Mouse (Mus musculus): Measurements from ENCODE around the gene Usp7. TPM values are rescaled to one million over a fixed set of nuclear protein-coding genes. Genes with fewer than 3 reads are reported as not detected.

The Usp7 gene
- polyA plus RNA-seq, 1 experiment from 2014 or later = 35.9 TPM

DNA sequence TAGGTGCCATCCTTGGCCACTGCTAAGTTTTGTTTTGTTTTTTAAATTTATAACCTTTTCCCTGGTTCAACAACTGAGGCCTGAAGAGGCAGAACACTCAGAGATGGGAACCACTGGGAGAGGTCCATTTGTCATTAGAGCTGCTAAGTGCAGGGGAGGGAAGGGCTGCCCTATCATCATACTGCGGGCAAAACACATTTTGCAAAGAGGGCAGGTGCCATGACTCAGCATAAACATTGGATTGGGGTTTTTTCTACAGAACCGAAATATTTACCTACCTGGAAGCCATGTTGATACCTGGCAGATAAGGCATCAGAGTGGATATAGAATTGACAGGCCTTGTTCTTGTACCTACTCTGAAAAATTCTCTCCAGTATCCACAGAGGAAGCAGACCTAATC is 45.6 kb downstream of the Usp7 start:
- H3K4me1 ChIP-seq = no peaks in the 10 kb centered on the region
- H3K27me3 ChIP-seq = no peaks in the 10 kb centered on the region
- no peaks in the 10 kb centered on the region for H3K36me3 ChIP-seq
- no peak overlapping the region for H3K4me2 ChIP-seq (replicated peaks)
- 82% methylated on average over 2 of the region's 2 CpGs for WGBS
- no peaks in the 10 kb centered on the region for H3K9me3 ChIP-seq
- no peak overlapping the region for H3K27ac ChIP-seq (replicated peaks)
- no peak for ATAC-seq (ENCODE audit: low FRiP score, low read depth)
- no peak overlapping the region for H3K4me3 ChIP-seq
- H3K9ac ChIP-seq (replicated peaks) = no peak overlapping the region

DNA sequence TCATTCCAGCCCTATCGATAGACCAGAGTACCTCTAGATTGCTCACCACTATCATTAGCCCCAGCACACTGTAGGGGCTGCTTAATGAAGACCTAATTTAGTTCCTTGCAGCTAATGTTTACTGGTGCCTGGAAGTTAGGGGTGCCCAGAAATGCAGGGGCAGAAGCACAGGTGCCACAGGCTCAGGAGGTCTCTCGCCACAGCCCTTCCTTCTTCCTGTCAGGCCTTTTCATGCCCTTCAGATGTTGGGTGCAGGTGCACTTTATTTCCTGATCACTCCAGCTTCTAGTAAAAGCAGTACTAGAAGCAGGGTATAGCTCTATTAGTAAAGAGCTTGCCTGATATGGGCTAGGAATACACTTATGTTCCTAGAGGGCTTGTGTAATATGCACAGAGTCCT is 46.4 kb downstream of the Usp7 start:
- no peak overlapping the region for H3K4me3 ChIP-seq
- no peaks in the 10 kb centered on the region for H3K4me1 ChIP-seq
- no peaks in the 10 kb centered on the region for H3K27me3 ChIP-seq
- H3K4me2 ChIP-seq (replicated peaks) = no peak overlapping the region
- H3K9ac ChIP-seq (replicated peaks) = no peak overlapping the region
- no peaks in the 10 kb centered on the region for H3K36me3 ChIP-seq
- WGBS = 95% methylated on average over 2 of the region's 2 CpGs
- ATAC-seq (ENCODE audit: low FRiP score, low read depth) = no peak
- no peaks in the 10 kb centered on the region for H3K9me3 ChIP-seq
- no peak overlapping the region for H3K27ac ChIP-seq (replicated peaks)

- Histone ChIP-seq H3K4me2 (replicated peaks) (no peak overlapping the region), H3K9me3 (no peaks in the 10 kb centered on the region), H3K4me1 (no peaks in the 10 kb centered on the region), H3K36me3 (no peaks in the 10 kb centered on the region), H3K9ac (replicated peaks) (no peak overlapping the region), H3K27ac (replicated peaks) (no peak overlapping the region), H3K27me3 (no peaks in the 10 kb centered on the region), H3K4me3 (no peak overlapping the region)
- WGBS = 90% methylated on average over 3 of the region's 3 CpGs
- ATAC-seq (ENCODE audit: low FRiP score, low read depth) = no peak
Observed at GRCm38 (mm10) chr16:8743989-8744388, 48.1 kb downstream of the Usp7 start.

DNA sequence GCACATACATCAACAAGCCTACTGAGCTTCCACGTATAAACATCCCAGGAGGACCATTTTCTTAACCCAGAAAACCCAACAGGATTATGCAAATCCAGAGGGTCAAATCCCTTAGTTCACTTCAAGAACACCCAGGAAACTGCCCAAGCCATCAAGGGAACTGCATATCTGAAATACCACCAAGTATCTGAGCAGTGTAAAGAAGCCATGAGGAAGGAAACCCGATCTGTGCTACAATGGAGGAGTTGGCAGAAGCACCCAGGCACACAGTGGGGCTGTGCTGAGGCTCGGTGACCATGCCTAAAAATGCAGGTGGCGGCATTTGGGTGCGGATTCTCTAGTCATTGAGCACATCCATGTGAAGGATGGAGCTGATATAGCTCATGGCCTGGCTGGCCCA is 50.4 kb downstream of the Usp7 start:
- Histone ChIP-seq H3K4me3 (no peak overlapping the region), H3K9me3 (no peaks in the 10 kb centered on the region), H3K9ac (replicated peaks) (no peak overlapping the region), H3K4me2 (replicated peaks) (no peak overlapping the region), H3K27ac (replicated peaks) (no peak overlapping the region), H3K36me3 (no peaks in the 10 kb centered on the region), H3K4me1 (peaks cover 5% of the 10 kb centered on the region), H3K27me3 (no peaks in the 10 kb centered on the region)
- ATAC-seq (ENCODE audit: low FRiP score, low read depth) = no peak
- WGBS = 67% methylated on average over 5 of the region's 5 CpGs

GRCm38 (mm10) chr16:8741110-8741509 is 51.0 kb downstream of the Usp7 start:
- Histone ChIP-seq H3K36me3 (no peaks in the 10 kb centered on the region), H3K4me2 (replicated peaks) (no peak overlapping the region), H3K27ac (replicated peaks) (no peak overlapping the region), H3K4me3 (no peak overlapping the region), H3K4me1 (peaks cover 11% of the 10 kb centered on the region), H3K27me3 (no peaks in the 10 kb centered on the region), H3K9me3 (no peaks in the 10 kb centered on the region), H3K9ac (replicated peaks) (no peak overlapping the region)
- no peak for ATAC-seq (ENCODE audit: low FRiP score, low read depth)
- WGBS = 63% methylated on average over 1 of the region's 1 CpGs

- no peaks in the 10 kb centered on the region for H3K9me3 ChIP-seq
- H3K9ac ChIP-seq (replicated peaks) = peak overlapping the region; percentile 92
- H3K4me3 ChIP-seq = peak overlapping the region; percentile 98
- no peaks in the 10 kb centered on the region for H3K36me3 ChIP-seq
- H3K4me2 ChIP-seq (replicated peaks) = peak overlapping the region; percentile 65
- ATAC-seq (ENCODE audit: low FRiP score, low read depth) = peak; percentile 93
- H3K27ac ChIP-seq (replicated peaks) = peak overlapping the region; percentile 94
- H3K4me1 ChIP-seq = peaks cover 32% of the 10 kb centered on the region
- 2% methylated on average over 73 of the region's 126 CpGs for WGBS
- H3K27me3 ChIP-seq = no peaks in the 10 kb centered on the region
Observed at GRCm38 (mm10) chr16:8738542-8739514, 53.3 kb downstream of the Usp7 start.

GRCm38 (mm10) chr16:8737666-8738541 is 54.2 kb downstream of the Usp7 start:
- Histone ChIP-seq H3K36me3 (no peaks in the 10 kb centered on the region), H3K27me3 (no peaks in the 10 kb centered on the region), H3K9me3 (no peaks in the 10 kb centered on the region), H3K27ac (replicated peaks) (peak overlapping the region; percentile 86), H3K4me2 (replicated peaks) (peak overlapping the region; percentile 97), H3K4me3 (peak overlapping the region; percentile 98), H3K9ac (replicated peaks) (peak overlapping the region; percentile 92), H3K4me1 (peaks cover 32% of the 10 kb centered on the region)
- under 1% methylated on average over 84 of the region's 110 CpGs for WGBS
- peak; percentile 18; the same call in 1 of the 2 replicates for ATAC-seq (ENCODE audit: low FRiP score, low read depth)

DNA sequence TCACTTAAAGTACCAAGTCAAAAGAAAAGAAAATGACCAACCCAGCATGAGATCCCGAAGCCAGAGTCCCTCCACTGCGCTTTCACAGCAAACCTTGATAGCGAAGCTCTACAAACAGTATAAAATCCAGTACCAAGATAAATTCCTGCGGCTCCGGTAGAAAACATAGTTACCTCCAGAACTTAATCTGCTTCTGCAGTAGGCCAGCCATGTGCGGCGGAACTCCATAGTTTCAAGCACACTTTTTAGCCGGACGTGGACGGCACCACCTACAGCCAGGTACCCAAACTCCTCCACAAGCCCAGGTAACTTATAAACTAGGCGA is 54.8 kb downstream of the Usp7 start:
- under 1% methylated on average over 11 of the region's 11 CpGs for WGBS
- ATAC-seq (ENCODE audit: low FRiP score, low read depth) = no peak
- H3K4me3 ChIP-seq = peak overlapping the region; percentile 98
- peaks cover 32% of the 10 kb centered on the region for H3K4me1 ChIP-seq
- peak overlapping the region; percentile 97 for H3K4me2 ChIP-seq (replicated peaks)
- no peaks in the 10 kb centered on the region for H3K36me3 ChIP-seq
- H3K27ac ChIP-seq (replicated peaks) = no peak overlapping the region
- H3K9ac ChIP-seq (replicated peaks) = peak overlapping the region; percentile 92
- H3K9me3 ChIP-seq = no peaks in the 10 kb centered on the region
- no peaks in the 10 kb centered on the region for H3K27me3 ChIP-seq

- no peaks in the 10 kb centered on the region for H3K36me3 ChIP-seq
- no peaks in the 10 kb centered on the region for H3K27me3 ChIP-seq
- 2% methylated on average over 7 of the region's 7 CpGs for WGBS
- peak overlapping the region; percentile 92 for H3K9ac ChIP-seq (replicated peaks)
- peak overlapping the region; percentile 97 for H3K4me2 ChIP-seq (replicated peaks)
- H3K4me3 ChIP-seq = peak overlapping the region; percentile 98
- H3K27ac ChIP-seq (replicated peaks) = no peak overlapping the region
- peaks cover 32% of the 10 kb centered on the region for H3K4me1 ChIP-seq
- ATAC-seq (ENCODE audit: low FRiP score, low read depth) = no peak
- H3K9me3 ChIP-seq = no peaks in the 10 kb centered on the region
Observed at GRCm38 (mm10) chr16:8736757-8737156, 55.4 kb downstream of the Usp7 start.

GRCm38 (mm10) chr16:8736032-8736431 is 56.1 kb downstream of the Usp7 start:
- H3K27ac ChIP-seq (replicated peaks) = no peak overlapping the region
- H3K9me3 ChIP-seq = no peaks in the 10 kb centered on the region
- 24% methylated on average over 8 of the region's 8 CpGs for WGBS
- peak overlapping the region; percentile 97 for H3K4me2 ChIP-seq (replicated peaks)
- no peaks in the 10 kb centered on the region for H3K36me3 ChIP-seq
- peak overlapping the region; percentile 40; the same call in 1 of the 2 replicates for H3K9ac ChIP-seq (replicated peaks)
- H3K4me3 ChIP-seq = peak overlapping the region; percentile 98
- H3K27me3 ChIP-seq = no peaks in the 10 kb centered on the region
- no peak for ATAC-seq (ENCODE audit: low FRiP score, low read depth)
- peaks cover 32% of the 10 kb centered on the region for H3K4me1 ChIP-seq

GRCm38 (mm10) chr16:8734693-8735092 is 57.4 kb downstream of the Usp7 start:
- Histone ChIP-seq H3K9me3 (no peaks in the 10 kb centered on the region), H3K4me3 (peak overlapping the region; percentile 10; the same call in 1 of the 2 replicates), H3K4me2 (replicated peaks) (no peak overlapping the region), H3K27me3 (no peaks in the 10 kb centered on the region), H3K9ac (replicated peaks) (no peak overlapping the region), H3K27ac (replicated peaks) (no peak overlapping the region), H3K36me3 (no peaks in the 10 kb centered on the region), H3K4me1 (peaks cover 39% of the 10 kb centered on the region)
- WGBS = 86% methylated on average over 4 of the region's 4 CpGs
- ATAC-seq (ENCODE audit: low FRiP score, low read depth) = no peak

- Histone ChIP-seq H3K4me1 (peaks cover 42% of the 10 kb centered on the region), H3K27me3 (no peaks in the 10 kb centered on the region), H3K9me3 (no peaks in the 10 kb centered on the region), H3K4me2 (replicated peaks) (no peak overlapping the region), H3K36me3 (no peaks in the 10 kb centered on the region), H3K27ac (replicated peaks) (no peak overlapping the region), H3K9ac (replicated peaks) (no peak overlapping the region), H3K4me3 (no peak overlapping the region)
- 94% methylated on average over 4 of the region's 4 CpGs for WGBS
- no peak for ATAC-seq (ENCODE audit: low FRiP score, low read depth)
Observed at GRCm38 (mm10) chr16:8733624-8734023, 58.5 kb downstream of the Usp7 start.

Measured in midbrain, embryonic 12.5 days (tissue).